In the genomic region with DNA sequence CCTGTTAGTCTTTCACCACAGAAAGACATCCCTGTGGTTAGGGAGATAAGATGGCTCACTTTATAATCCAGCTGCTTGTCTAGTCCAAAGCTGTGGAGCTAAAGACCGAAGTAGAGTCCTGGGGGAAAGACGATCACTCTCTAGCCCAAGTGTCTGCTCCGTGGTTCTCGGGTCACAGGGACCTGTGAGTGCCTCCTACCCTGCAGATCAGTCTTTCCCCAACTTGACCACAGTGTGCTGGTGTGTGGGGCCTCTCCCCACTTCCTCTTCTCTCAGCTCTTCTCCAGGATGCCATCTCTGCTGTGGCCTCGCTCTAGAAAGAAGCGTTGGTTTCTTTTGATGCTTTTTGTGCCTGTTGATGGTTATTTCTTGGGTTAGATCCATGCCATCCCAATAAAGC, we compare ENCODE assay signal across 16 mouse cellular contexts.
DNase-seq lines count a peak whose midpoint lies in the region; ATAC-seq and TF ChIP-seq lines count a peak whose summit lies in the region.
"Had no signal": no experiment of that assay in that cellular context is flagged by ENCODE, and none has a peak within 500 bp of the region (broad histone marks: within the 10 kb centered on the region; RNA-seq: fewer than 3 reads in every experiment).

No protein-coding gene starts in this region.

- H3K4me2 ChIP-seq in stomach, postnatal 0 days (replicated peaks; ENCODE audit: low read depth): no peak overlapping the region
- H3K4me2 ChIP-seq: forebrain, embryonic 15.5 days; midbrain, embryonic 12.5 days had no signal

- no peak overlapping the region for H3K9ac ChIP-seq in stomach, postnatal 0 days (ENCODE audit: low read length)
- H3K9ac ChIP-seq: forebrain, embryonic 15.5 days; liver, embryonic 14.5 days; midbrain, embryonic 12.5 days had no signal

- H3K4me3 ChIP-seq in gastrocnemius, adult 2 months: no peak overlapping the region
- no peak overlapping the region for H3K4me3 ChIP-seq in stomach, postnatal 0 days (ENCODE audit: low read depth, low read length)
- no peak overlapping the region for H3K4me3 ChIP-seq in midbrain, embryonic 10.5 days
- H3K4me3 ChIP-seq: forebrain, embryonic 15.5 days; midbrain, embryonic 12.5 days had no signal

- no peak for TF ChIP-seq CTCF in gastrocnemius, adult 2 months (IDR thresholded peaks at IDR 0.05)
- no peak for TF ChIP-seq CTCF in stomach, postnatal 0 days (IDR thresholded peaks at IDR 0.05; ENCODE audit: low read depth)

- 91% methylated on average over 6 of the region's 6 CpGs for WGBS in stomach, postnatal 0 days
- WGBS in midbrain, embryonic 10.5 days: 86% methylated on average over 6 of the region's 6 CpGs

- intact Hi-C loops in gastrocnemius, adult 2 months (cut with DNase I): no loop called here
- intact Hi-C loops in gastrocnemius, postnatal 36 days (cut with DNase I): no loop called here

- DNase-seq in gastrocnemius, adult 2 months: no peak
- DNase-seq in gastrocnemius, postnatal 36 days: no peak
- peak; percentile 22 to 44 for DNase-seq in thymus, postnatal 36 days
- DNase-seq in layer of hippocampus, postnatal 14 days (ENCODE audit: low spot score in 2 of 2): no peak
- no peak for DNase-seq in stomach, postnatal 0 days (ENCODE audit: low spot score)
- no peak for DNase-seq in midbrain, embryonic 10.5 days (ENCODE audit: low spot score)
- DNase-seq: cerebellum, adult 11-12 months; heart, postnatal 10 days; kidney, adult 9 months; lung, postnatal 10 days had no signal

- no peak for TF ChIP-seq EP300 in stomach, postnatal 0 days (optimal IDR thresholded peaks at IDR 0.05)

- no peaks in the 10 kb centered on the region for H3K36me3 ChIP-seq in stomach, postnatal 0 days (ENCODE audit: control insufficient read depth, insufficient read depth, low read length)
- no peaks in the 10 kb centered on the region for H3K36me3 ChIP-seq in midbrain, embryonic 10.5 days
- H3K36me3 ChIP-seq: forebrain, embryonic 15.5 days; midbrain, embryonic 12.5 days had no signal

- H3K27me3 ChIP-seq in stomach, postnatal 0 days (ENCODE audit: control insufficient read depth, insufficient read depth, low read length): no peaks in the 10 kb centered on the region
- no peaks in the 10 kb centered on the region for H3K27me3 ChIP-seq in midbrain, embryonic 10.5 days (ENCODE audit: low read depth, poor library complexity, severe bottlenecking)
- H3K27me3 ChIP-seq: forebrain, embryonic 15.5 days; midbrain, embryonic 12.5 days had no signal

- peak; percentile 79 for ATAC-seq in activated CD4-positive, CD25-positive, alpha-beta regulatory T cell, adult 4 months
- peak; percentile 98 for ATAC-seq in megakaryocyte progenitor cell, adult 5-6 weeks (replicated peaks; ENCODE audit: poor library complexity)
- ATAC-seq in stomach, postnatal 0 days (ENCODE audit: low FRiP score, low TSS enrichment): no peak
- ATAC-seq: forebrain, embryonic 15.5 days; hindbrain, embryonic 16.5 days had no signal

- H3K9me3 ChIP-seq in stomach, postnatal 0 days (ENCODE audit: control insufficient read depth, low read length): no peaks in the 10 kb centered on the region
- no peaks in the 10 kb centered on the region for H3K9me3 ChIP-seq in midbrain, embryonic 10.5 days (replicated peaks)
- H3K9me3 ChIP-seq: forebrain, embryonic 15.5 days; midbrain, embryonic 12.5 days had no signal

- peak overlapping the region; percentile 6; the same call in 1 of the 2 replicates for H3K27ac ChIP-seq in gastrocnemius, adult 2 months
- H3K27ac ChIP-seq in stomach, postnatal 0 days (replicated peaks): no peak overlapping the region
- no peak overlapping the region for H3K27ac ChIP-seq in midbrain, embryonic 10.5 days (replicated peaks)
- H3K27ac ChIP-seq: forebrain, embryonic 15.5 days; liver, embryonic 14.5 days; midbrain, embryonic 12.5 days had no signal

- H3K4me1 ChIP-seq in stomach, postnatal 0 days (replicated peaks; ENCODE audit: control insufficient read depth, insufficient read depth): no peaks in the 10 kb centered on the region; the same call in 1 of the 2 replicates
- H3K4me1 ChIP-seq in midbrain, embryonic 10.5 days: 0 out of 2 replicates have a peak, but pooled peaks cover 7% of the 10 kb centered on the region

Comparison
In these comparisons a context has a peak if more than half of its experiments do, and no peak if none do; other contexts are left out.
1. DNase-seq: peak in thymus, postnatal 36 days (2 of 2); none in gastrocnemius, adult 2 months (single experiment), gastrocnemius, postnatal 36 days (0 of 2), layer of hippocampus, postnatal 14 days (0 of 2), stomach, postnatal 0 days (single experiment) and midbrain, embryonic 10.5 days (single experiment).